Mouse (Mus musculus): ENCODE measurements at regions not wholly inside any gene's neighbourhood (a gene's known extent, or its start where the extent isn't known, plus 50 kb on each side); places are given as distances from the start of the nearest gene placed in this dataset.

- no peak for DNase-seq
Measured at GRCm38 (mm10) chr3:150109561-150109960, 1119.2 kb upstream of the Adgrl2 start.

DNA sequence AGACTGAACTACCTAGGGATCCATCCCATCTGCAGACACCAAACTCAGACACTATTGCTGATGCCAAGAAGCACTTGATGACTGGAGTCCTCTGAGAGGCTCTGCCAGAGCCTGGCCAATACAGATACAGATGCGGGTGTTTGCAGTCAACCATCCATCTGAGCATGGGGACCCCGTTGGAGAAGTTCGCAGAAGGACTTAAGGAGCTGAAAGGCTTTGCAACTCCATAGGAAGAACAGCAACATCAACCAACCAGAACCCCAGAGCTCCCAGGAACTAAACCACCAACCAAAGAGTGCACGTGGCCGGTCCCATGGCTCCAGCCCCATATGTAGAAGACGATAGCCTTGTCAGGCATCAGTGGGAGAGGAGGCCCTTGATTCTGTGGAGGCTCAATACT lies 1121.9 kb upstream of the Adgrl2 start:
- no peak for DNase-seq

- no peak for DNase-seq
Measured at GRCm38 (mm10) chr3:150119866-150120265, 1129.5 kb upstream of the Adgrl2 start.

GRCm38 (mm10) chr3:150146635-150147034 lies 1156.3 kb upstream of the Adgrl2 start:
- no peak for DNase-seq

- DNase-seq: no peak
Measured at GRCm38 (mm10) chr3:150151152-150151822, 1160.9 kb upstream of the Adgrl2 start.

GRCm38 (mm10) chr3:150151823-150152158 lies 1161.4 kb upstream of the Adgrl2 start:
- DNase-seq: no peak

GRCm38 (mm10) chr3:150152893-150153292 lies 1162.5 kb upstream of the Adgrl2 start:
- DNase-seq: no peak

DNA sequence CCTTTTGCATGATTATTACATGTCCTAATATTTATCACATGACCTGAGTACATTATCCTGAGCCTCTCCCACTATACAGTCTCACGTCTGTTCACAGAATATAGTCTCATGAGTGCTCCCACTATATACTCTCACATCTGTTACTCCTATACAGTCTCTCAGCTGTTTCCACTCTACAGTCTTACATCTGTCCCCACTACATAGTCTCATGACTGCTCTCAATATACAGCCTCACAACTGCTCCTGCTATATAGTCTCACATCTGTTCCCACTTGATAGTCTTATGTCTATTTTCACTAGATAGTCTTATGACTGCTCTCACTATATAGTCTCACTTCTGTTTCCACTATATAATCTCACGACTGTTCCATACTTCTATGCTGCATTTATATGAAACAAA lies 1195.5 kb upstream of the Adgrl2 start:
- DNase-seq: no peak

DNA sequence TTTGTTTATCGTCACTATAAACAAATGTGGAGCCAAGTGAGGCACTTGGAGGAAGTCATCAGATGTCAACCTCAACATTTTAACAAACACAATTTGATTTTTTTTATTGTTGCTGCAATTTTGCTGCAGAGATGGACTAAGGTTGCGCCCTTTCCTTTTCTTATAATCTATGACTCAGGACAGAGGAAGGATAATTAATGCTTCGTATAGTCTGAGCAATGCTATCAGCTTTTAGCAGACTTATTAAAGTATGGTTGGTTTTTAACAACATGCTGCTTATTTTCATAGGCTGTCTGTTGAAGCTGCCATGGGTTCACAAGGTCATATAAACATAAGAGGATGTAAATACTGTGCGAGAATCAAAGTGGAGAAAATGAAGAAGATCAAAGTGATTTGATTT lies 1202.8 kb upstream of the Adgrl2 start:
- no peak for DNase-seq

GRCm38 (mm10) chr3:150198492-150198891 lies 1208.1 kb upstream of the Adgrl2 start:
- no peak for DNase-seq

- DNase-seq: no peak
Measured at GRCm38 (mm10) chr3:150205902-150206301, 1215.5 kb upstream of the Adgrl2 start.

DNA sequence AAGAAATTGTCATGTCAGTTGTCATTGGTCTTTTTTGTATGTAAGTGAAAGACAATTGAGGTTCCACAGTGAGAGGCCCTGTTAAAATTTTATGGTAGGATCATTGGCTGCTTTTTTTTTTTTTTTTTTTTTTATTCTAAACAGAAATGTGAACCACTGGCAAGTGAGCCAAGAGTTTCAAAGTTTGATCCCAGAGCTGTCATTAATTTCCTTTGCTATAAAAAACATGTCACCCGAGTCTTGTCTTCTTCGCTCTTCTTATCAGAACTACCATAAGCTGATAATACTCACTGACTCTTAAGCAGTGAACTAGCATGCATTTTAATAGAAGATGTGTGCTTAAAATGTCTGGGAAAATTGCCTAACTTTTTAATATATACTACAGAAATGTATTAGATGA lies 1204.4 kb upstream of the Adgrl4 start:
- DNase-seq: no peak

- no peak for DNase-seq
Measured at GRCm38 (mm10) chr3:150236946-150237600, 1200.6 kb upstream of the Adgrl4 start.

DNA sequence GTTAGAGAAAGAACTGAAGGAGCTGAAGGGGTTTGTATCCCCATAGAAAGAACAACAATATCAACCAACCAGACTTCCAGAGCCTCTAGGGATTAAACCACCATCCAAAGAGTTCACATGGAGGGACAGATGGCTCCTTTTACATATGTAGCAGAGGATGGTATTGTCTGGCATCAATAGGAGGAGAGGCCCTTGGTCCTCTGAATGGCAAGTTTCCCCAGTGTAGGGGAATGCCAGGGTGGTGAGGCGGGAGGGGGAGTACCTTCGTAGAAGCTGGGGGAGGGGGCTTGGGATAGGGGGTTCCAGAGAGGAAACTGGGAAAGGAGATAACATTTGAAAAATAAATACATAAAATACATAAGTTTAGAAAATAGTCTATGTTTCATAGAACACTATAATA lies 1162.6 kb upstream of the Adgrl4 start:
- no peak for DNase-seq

DNA sequence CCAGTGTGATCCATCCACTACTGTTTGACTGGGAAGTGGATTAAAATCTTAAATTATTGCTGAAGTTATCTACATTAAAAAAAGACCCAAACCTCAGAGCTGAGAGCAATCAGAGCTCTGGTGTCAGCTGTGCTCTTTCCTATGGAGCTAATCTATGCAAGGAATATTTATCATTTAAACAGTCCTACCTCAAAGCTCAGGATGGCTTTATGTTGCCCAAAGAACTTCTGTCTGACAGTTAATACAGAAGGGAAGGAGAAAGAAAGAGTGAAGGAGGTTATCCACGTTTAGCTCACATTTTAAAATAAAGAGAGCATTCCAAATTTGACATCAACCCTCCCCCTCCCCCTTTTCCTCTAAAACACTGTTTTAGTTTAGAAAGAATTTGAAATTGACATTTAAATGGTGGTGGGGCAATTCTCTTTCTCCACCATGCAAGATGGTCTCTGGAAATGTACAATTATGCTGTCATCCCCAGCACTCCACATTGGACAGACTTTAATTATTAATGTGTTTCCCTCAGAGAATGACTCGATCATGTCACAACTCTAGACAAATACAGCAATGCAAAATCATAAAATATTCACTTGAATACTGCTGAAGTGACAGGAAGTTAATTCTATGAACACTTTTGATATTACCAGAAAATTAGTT lies 1141.5 kb upstream of the Adgrl4 start:
- DNase-seq: no peak

DNA sequence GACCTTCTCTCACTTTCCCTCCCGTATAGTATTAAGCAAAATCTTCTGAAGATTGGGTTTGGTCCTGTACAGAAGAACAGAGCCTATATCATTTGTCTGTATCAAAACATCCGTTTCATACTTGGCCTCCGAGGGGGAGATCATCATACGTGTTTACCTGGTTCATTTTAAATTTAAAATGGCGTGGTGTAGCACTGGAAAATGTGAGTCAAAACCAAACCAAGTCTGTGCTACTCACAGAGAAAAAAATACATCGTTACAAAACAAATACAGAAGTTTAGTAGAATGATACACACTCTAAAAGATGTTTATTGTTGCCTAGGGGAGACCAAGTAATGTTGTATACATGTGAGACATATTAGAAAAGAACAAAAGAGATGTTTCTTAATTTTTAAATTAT lies 1108.9 kb upstream of the Adgrl4 start:
- no peak for DNase-seq

GRCm38 (mm10) chr3:150352139-150352725 lies 1085.5 kb upstream of the Adgrl4 start:
- no peak for DNase-seq

GRCm38 (mm10) chr3:150365766-150366165 lies 1071.9 kb upstream of the Adgrl4 start:
- DNase-seq: no peak

DNA sequence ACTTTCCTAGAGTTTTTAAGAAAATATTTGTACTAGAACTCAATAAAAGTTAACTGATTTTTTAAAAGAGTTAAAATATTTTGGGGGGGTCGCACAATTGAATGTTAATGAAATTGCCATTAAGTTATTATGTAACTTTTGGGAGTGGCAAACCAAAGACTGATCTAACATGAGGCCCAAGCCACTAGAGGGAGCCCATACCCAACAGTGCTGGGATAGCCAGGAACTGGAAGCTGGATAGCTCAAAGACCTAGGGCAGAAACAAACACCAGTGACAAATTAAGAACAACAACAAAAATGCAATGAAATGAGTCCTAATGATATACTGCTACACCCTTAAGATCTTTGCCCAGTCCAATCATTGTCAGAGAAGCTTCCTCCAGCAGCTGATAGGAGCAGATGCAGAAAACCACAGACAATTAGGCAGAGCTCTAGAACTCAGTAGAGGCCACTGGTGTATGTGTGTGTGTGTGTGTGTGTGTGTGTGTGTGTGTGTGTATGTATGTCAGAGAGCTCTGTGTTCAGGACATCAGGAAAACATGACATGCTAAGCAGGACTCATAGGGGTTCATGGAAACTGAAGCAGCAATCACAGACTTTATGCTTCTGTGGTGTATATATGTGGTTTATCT lies 1052.6 kb upstream of the Adgrl4 start:
- peak; percentile 29 for DNase-seq

GRCm38 (mm10) chr3:150401694-150402301 lies 1035.9 kb upstream of the Adgrl4 start:
- DNase-seq: no peak

DNA sequence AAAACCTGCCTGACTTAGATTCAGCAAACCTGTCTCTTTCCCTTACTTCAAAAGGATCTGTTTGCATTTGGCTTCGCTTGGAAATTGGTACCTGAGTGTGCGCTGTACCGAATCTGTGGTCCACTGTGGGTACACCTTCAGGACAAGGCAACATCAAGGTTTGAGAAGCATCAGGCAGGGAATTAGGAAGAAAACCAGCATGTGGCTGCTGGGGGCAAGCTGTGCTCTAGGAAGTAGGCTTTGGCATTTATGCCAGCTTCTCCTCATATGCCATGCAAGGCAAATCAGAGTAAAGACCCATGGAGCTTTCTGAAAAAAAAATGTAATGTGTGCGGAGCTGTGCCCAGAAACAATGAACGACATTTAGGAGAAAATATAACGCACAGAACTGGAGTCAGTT lies 1031.6 kb upstream of the Adgrl4 start:
- DNase-seq: no peak

- no peak for DNase-seq
Measured at GRCm38 (mm10) chr3:150415277-150415676, 1022.4 kb upstream of the Adgrl4 start.

DNA sequence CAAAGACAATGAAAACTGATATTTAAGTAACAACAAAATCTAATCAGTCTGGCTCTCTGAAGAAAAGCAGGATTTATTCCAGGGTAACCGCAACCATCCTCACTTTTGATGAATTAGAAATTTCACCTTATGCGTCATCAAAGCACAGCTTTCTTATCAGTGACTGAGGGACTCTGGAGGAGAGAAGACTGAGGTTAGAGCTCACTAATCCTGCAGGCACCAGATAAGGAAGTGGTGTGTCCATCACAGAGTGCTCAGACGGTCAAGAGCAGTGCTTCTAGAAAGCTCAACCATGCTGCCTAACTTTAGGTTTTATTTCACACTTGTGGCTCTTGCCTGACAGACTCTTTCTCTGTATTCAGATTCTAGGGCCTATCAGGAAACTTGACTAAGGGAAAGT lies 1021.2 kb upstream of the Adgrl4 start:
- no peak for DNase-seq
